Mouse (Mus musculus): ENCODE results near the gene Kndc1.

Kndc1 gene

DNA sequence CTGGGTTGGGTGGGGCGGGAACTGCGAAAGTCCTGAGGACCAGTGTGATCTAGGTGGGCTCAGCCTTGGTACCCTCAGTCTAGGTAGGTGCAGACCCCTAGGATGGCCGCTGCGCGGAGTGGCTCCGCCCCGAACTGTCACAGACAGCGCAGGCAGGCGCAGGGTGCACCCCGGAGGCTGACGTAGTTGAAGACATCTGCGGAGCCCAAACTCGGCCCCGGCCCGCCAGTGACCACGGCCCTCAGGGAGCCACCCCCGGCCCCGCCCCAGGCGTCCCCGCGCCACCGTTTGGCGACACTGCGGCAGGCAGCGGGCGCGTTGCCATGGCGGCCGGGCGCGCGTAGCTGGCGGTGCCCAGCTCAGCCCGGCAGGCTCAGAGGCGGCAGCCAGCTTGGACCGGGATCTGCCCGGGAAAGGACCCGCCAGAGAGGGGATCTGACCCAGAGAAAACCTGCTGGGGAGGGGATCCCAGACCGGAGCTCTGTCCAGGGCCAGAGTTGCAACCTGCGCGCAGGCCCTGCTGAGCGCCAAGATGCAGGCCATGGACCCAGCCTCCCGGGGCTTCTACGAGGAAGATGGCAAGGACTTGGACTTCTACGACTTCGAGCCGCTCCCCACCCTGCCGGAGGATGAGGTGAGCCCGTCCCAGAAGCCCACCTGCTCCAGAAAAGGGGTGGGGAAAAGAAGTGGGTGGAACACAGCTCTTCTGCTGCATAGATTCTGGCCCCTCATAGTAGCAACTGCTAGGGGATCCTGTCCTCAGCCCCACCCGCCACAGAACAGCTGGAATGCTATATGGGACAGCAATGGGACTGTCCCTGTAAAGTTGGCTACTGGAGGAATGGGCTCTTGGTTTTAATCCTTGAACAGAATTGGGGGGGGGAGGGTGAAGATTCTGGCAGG is at the start of gene Kndc1:
Gene Kndc1 (plus strand): TSS at position 42 of the 903 bp plus-strand sequence.
- DNase-seq, result peak; percentile 87

DNA sequence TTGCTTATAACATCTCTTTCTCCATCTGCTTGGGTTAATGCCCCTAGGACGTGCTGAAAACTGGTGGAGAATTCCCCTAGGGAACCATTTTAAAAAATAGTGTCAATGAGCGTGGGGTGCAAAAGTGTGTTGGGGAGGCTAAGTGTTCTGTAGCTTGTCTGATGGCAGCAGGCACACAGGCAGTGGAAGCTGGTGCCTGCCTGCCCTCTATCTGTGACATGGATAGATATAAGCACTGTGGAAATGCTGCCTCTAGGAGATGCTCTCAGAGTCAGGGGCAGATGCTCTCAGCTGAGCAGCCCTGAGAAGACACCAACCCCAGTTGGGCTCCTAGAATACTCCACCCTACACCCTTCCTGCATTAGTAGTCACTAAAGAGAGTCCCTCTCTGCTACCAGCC is 49.4 kb upstream of the Kndc1 start:
- no peak for DNase-seq

DNA sequence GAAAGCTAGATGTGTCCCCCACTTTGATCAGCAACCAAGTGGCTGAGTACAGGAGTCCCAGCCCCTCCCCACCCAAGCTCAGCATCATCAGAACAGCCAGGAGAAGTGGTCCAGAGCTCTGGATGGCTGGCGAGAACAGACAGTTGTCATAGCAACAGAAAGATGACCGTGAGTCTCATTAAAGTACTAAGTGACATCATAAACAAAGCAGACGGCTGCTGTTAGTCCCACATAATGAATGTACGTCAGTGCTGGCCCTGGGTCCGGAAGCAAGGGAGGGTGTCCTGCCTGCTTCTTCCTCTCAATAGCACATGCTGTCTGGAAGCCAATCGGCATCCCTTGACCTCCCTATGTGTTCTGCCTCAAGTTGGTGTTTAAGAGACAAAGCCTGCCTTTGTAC is 44.3 kb upstream of the Kndc1 start:
- DNase-seq, result no peak

DNA sequence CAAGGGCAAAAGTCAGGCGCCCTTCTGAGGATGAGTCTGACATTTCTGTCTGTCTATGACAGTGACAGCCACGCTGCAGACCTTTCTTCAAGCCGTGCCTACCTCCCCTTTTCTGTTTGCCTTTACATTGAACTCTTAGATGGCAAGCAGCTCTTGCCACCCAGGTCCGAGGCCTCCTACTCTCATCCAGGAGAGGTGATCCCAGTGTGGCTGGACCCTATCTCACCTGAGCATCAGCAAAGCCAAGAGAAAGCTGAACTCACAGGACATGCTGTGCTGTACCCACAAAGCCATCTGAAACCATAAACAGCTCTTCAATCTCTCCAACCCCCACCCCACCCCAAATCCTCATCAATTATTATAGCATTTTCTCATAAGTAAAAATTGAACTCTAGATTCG is 43.8 kb upstream of the Kndc1 start:
- DNase-seq, result no peak

DNA sequence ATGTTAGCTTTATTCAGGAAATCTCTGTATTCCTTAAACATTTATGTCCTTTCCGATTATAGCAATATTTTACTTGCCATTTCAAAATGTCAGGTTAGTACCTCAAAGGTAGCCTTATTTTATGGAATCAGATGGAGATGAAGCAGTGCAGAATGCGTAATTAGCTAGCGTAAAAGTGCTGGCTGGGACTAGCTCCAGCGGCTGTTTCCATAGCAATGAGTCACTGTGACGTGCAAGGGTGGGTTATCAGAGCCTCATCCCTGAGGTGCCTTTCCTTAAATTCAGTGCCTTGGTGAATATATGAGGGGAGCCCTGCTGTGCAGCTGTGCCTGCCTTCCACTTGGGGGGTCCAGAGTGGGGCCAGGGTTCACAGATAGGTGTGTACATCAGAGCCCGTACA is 43.4 kb upstream of the Kndc1 start:
- no peak for DNase-seq

DNA sequence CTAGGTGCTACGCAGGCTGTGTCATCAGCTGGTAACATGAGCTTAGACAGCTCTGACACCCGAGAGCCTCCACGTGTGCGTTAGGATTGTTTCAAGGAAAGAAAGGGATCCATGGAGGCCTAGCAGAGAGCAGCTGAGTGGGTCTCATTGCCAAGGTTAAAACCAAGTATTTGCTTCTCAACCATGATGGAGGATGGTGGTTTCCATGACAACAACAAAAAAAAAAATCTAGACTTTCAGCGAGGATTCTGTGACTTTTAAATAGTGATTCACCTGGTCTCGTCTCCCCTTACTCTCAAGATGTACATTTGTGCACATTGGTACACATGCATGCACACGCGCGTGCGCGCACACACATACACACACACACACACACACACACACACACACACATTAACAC is 39.2 kb upstream of the Kndc1 start:
- no peak for DNase-seq

DNA sequence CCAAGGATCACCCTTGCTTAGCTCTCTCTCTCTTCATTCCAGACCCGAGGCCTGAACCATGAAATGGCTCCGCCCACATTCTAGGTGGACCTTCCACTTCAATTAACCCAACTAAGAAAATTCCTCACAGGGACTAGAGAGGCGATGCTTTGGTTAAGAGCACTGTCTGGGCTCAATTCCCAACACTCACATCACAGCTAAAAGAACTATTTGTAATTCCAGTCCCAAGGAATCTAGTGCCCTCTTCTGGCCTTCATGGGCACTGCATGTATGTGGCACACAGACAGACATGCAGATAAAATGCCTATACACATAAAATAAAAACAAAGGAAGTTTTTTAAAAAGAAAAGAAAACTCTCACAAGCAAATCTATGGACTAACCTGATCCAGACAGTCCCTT is 33.1 kb upstream of the Kndc1 start:
- peak; percentile 43 for DNase-seq

DNA sequence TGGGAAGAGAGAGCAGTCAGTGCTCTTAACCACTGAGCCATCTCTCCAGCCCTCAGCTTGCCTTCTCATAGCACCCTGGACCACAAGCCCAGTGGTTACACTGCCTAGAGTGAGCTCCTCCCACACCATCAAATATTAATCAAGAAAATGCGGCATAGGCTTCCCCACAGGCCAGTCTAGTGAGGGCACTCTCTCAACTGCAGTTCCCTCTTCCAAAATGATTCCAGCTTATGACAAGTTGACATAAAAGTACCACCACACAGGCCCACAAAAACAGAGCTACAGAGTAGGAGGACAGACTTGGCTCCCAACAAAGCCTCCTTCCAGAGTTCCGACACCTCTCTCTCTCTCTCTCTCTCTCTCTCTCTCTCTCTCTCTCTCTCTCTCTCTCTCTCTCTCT is 31.4 kb upstream of the Kndc1 start:
- no peak for DNase-seq

DNA sequence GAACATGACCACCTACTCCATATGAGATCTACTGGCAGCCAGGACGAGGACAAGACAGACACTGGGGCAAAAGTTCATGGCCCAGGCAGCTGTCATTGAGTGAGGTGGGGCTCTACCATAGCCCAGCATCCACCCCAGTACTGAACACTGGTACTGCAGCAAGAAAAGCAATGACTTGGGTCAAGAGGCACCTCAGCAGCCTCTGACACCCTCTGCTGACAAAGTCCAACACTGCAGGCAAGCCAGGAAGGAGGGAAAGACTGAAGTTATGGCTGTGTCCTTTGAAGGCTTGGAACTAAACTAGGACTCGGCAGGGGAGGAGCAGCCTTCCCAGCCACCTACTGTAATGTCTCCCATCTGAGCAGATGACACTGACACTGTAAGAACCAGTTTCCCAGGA is 30.2 kb upstream of the Kndc1 start:
- no peak for DNase-seq

DNA sequence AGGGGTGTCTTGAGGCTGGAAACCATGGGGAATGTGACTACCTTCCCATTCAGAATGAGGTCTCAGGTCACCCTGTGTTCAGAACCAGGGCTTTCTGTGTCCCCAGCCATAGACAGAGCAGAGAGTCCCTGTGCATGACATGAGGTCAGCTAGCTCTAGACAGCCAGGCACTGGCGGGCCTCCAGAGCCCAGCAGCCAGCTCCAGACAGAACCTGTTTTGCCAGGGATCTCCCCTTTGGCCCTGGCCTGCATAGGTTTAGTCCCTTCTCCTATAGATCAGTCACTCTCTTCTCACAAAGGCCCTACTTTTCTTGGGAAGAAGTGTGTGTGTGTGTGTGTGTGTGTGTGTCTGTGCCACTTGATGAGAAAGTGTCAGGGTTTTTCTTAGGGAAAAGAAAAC is 29.6 kb upstream of the Kndc1 start:
- DNase-seq, result no peak

DNA sequence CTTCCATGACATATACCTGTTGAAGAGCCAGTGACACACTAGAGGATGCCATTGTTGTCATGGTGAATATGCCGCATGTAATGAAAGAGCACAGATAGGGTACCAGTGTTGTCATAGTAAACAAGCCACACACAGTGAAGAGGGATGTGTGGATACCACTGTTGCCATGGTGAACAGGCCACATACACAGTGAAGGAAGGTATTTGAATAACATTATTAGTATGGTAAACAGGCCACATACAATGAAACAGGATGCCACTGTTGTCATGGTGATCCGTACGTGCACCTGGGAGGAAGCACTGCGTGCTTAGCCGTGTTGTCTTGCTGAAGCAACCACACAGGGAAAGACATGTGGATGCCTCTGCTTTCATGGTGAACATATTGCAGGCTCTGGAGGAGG is 23.5 kb upstream of the Kndc1 start:
- DNase-seq, result no peak

DNA sequence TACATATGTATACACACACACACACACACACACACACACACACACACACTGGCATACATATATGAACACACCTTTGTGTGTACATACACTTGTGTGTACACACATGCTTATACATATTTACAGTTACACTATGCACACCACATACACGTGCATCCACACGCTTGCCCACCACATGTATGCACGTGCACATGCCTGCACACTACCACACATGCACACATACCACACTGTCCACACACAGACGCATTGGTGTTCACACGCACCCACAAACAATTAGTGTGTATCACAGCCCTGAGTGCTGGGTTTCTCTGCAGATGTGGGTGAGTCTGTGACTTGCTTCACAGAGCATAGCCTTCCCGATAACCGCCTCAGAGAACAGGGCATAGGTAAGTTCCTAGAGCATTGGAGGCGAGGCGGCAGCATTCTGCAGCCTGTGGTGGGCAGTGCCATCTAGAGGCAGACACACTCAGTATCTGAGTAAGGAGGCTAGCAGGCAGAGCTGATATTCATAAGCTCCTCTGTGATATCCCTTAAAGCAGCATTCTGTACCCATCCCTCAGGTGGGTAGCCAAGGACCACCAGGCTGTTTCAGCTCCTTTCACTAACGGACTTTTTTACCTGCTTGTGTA is 17.2 kb upstream of the Kndc1 start:
- peak; percentile 39 for DNase-seq

DNA sequence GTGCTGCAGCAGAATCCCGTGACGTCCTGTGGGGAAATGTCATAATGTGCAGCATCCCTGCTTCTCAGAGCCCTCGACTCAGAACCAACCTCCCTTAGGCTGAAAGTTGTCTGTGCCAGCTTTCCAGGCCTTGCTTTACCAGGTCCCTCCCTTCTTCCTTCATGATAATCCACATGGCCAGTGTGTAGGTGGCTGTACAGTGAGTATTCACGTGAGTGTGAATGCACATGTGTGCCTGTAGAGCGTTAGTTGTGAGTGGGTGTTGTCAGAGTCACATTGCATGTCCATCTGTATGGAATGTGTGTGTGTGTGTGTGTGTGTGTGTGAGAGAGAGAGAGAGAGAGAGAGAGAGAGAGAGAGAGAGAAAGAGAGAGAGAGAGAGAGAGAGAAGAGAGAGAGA is 16.4 kb upstream of the Kndc1 start:
- no peak for DNase-seq

DNA sequence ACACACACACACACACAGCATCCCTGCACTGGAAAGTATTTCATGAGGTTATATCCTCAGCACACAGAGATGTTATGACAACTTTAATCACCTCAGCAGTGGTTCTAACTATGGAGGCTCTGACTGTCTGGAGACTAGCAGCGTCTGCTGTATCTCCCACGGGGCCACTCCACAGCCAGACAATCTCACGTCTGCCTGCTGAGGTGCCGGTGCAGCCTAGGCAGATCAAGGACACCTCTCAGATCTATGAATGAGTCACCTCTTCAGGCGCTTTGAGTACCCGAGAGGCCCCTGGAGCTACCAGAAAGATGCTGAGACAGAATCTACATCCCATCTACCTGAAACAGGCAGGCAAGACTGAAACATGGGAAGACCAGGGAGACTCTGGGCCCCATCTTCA is 15.9 kb upstream of the Kndc1 start:
- no peak for DNase-seq

DNA sequence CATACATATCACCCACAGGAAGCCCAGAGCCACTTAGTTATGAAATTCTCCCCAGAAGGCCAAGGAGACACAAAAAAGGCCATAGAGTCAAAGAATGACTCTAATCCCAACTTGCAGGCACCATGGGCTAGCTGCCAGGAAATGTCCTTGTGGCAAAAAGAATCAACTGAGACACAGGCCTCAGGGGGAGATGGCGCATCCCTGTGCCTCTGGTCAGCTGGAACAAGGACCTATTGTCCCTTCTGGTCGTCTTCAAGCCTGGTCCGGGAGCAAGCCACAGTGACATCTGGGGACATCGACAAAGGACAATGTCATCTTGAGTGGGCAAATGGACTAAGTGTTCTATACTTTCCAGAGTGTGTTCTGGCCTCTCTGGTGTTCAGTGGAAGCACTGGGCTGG is 11.0 kb upstream of the Kndc1 start:
- DNase-seq, result no peak

DNA sequence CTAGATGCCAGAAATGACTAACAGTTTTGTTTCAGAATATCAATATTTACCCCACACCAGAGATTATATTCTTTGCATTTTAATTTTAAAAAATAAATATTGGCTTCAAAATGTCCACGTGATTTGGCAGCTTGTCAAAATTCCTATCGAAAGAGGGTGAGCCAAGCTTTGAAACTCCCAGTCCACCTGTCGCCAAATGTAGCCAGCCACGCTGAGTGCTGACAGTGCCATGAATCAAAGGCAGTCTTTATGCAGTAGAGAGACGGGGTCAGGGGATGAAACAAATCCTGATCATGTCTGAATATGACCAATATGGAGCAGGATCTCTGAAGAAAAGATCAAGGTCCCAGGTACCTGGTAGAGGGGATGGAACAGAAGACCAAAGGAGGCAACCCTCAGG is 2.7 kb upstream of the Kndc1 start:
- DNase-seq, result no peak

DNA sequence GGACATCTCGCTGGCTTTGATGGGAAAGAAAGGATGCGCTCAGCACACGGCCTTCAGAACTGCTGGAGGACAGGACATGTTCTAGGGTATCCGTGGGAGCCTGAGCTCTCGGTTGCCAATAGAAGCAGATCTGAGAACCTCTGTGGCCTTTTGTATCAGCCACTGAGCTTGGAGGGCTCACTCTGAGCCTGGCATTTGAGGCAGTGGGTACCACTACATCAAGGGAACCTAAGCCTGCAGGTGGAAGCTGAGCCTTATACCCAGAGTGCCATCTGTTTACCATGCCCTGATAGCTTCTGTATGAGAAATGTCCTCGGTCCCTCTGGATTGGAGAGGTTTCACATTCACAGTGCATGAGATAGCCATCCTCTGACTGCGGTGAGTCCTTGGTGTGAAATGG is 1.8 kb downstream of the Kndc1 start:
- peak; percentile 36 for DNase-seq

DNA sequence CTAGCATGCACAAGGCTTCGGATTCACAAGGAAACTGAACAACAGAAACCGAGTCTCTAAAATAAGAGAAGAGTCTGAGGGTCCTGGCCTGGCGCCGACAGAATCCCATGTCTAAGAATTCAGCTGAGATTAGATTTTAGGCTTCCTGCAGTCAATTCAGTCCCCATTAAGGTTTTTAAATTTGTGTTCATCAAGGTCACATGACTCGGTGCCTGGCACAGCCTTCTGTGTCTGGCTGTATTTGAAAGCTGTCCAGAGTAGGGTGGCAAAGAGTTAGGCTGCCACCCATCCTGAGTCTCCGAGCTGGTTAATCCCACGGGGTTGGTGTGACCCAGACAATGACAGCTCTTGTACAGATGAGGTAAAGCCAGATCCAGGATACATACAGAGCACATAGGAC is 2.3 kb downstream of the Kndc1 start:
- peak; percentile 61 for DNase-seq

DNA sequence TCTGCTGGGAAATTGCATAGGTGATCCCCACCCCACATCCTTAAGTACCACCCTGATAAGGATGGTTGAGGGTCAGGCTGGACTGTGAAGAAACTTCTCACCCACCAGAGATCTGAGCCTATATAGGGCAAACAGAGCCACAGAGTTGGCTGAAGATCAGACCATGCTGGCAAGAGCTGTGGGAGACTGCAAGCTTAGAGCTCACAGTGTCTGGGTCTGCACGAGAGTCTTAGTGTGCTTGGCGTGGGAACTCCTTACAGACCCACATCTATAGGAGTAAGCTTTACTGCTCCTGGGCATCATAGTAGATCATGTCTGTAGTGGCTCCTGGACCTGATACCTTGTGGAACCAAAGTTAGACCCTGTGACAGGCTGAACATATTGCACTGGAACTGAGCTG is 4.1 kb downstream of the Kndc1 start:
- DNase-seq, result peak; percentile 70

DNA sequence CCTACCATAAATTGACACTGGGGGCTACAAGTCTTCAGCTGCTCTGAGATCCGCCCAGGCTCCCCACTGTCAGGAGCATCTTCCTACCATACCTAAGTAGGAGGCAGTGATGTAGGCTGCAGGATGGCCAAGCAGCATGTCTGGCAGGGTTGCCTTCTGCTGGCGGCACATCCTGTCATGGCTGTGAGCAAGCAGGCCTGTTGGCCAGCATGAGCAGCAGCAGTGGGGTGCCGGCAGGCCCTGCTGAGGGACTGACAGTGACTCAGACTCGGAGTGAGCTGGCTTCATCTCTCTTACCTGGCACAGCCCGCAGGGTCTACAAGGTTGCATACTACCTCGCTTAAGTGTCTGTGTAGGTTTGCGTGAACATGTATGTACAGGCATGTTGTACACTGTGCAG is 5.0 kb downstream of the Kndc1 start:
- DNase-seq, result peak; percentile 96

DNA sequence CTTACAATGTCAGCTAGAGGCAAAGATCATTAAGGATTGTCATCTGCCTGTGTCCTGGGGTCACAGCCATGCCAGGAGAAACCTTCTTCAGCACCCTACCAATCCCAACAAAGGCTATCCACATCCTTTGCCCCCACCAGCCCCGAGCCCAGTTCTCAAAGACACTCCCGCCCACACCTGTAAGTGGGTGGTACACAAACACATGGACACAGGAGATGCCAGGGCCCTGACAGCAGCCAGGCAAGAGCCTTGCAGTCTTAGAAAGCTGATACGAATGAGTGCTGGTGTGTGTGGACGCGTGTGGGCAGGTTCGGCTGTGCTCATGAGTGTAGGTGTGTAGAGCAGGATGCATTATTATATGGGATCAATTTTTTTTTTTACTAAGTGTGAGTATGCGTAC is 6.0 kb downstream of the Kndc1 start:
- DNase-seq, result peak; percentile 63

DNA sequence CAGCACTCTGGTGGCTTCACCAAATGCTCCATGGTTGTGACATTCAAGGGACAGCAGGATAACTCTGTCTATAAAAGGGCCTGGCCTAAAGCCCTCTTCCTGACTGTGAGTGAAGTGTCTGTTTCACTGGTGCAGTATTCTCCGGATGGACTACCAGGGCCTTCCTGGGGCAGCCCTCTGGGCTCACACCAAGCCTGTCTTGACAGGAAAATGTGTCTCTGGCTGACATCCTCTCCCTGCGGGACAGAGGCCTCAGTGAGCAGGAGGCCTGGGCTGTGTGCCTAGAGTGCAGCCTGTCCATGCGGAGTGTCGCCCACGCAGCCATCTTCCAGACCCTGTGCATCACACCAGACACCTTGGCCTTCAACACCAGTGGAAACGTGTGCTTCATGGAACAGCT is 6.4 kb downstream of the Kndc1 start:
- DNase-seq, result peak; percentile 96

DNA sequence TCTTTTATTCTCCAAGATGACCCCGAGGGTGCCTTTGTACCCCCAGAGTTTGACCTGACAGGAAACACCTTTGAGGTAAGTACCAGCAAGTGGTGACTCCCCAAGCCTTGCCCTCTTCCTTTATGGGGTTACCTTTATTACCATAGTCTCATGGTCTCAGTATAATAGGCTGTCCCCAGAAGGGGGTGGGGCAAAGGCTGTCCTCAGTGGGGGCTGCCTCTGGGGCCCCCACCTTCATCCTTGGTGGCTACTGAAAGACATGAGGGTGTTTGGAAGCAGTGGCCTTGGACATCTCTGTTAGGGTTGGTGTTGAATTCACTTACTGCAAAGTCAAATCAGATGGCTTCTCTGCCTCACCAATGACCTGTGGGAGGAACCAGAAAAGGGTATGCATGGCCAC is 7.5 kb downstream of the Kndc1 start:
- DNase-seq, result no peak

DNA sequence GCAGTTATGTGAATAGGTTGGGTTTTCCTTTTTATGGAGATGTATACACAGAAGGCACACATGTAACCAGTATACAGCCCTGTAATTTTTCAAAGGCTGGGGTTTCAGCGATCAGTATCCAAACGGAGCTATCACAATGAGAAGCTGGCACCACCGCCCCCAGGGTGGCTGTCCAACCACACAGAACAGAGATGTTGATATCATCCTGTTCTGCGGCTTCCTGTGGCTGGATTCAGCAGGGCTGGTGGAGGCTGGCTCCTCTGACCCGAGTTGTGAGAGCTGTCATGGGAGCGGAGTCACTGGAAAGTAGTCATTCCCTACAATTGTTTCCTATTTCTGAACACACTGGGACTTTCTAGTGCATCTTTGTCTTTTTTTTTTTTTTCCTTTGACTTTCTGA is 10.8 kb downstream of the Kndc1 start:
- no peak for DNase-seq

DNA sequence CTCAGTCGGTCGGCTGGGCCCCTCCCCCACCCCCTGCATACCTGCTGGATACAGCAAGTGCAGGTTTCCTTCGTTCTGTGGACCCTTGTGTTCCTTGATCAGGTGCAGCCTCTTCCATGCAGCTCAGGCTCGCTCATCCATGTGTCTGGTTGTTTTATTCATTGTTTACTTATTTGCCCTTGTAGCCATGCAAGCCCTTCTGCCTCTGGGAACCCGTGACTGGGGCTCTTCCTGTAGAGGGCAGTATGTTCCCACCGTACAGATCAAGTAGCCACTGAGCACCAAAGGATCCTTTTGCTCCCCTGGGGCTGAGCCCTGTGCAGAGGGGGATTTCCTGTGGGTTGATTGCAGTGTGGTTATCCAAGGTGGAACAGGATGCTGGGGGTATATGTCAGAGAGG is 11.2 kb downstream of the Kndc1 start:
- DNase-seq, result no peak

Data from cerebellum, adult 11-12 months (tissue).